Mouse (Mus musculus) kidney, postnatal 0 days (tissue): ENCODE measurements around the gene Ppp3cb. TPM values are rescaled to one million over a fixed set of nuclear protein-coding genes. Genes with fewer than 3 reads are reported as not detected.
A peak's percentile ranks its signal among the peaks of the same experiment; 100 is the strongest.

Experiments used
- ATAC-seq: fragments of 200-750 bp; cut with Nextera tagmentation; replicated peaks from 2 replicates; pipeline ENCODE4 v1.8.0; 2017; ENCODE audit warnings: low read depth, moderate number of reproducible peaks, moderate TSS enrichment, moderate library complexity; ENCODE audit not compliant: low FRiP score
- DNase-seq: peaks from one replicate; pipeline ENCODE4 v3.0.0-alpha.2; 2016; ENCODE audit warnings: low spot score
- H3K27ac ChIP-seq: fragments of 300-500 bp; sonication (generic); 2 replicates; pipeline ENCODE4 v1.5.1; 2014; ENCODE audit warnings: mild to moderate bottlenecking
- H3K27me3 ChIP-seq: fragments of 300-500 bp; sonication (generic); 2 replicates; pipeline ENCODE4 v1.6.1; 2014; ENCODE audit warnings: low read length, mixed read lengths; ENCODE audit not compliant: insufficient read depth
- H3K36me3 ChIP-seq: fragments of 300-500 bp; sonication (generic); 2 replicates; pipeline ENCODE4 v1.6.1; 2014; ENCODE audit warnings: low read length, mixed read lengths; ENCODE audit not compliant: insufficient read depth
- H3K4me1 ChIP-seq: fragments of 300-500 bp; sonication (generic); replicated peaks from 2 replicates; pipeline ENCODE4 v1.6.1; 2014; ENCODE audit warnings: antibody characterized with exemption, low read length, mixed read lengths; ENCODE audit not compliant: insufficient read depth
- H3K4me2 ChIP-seq: fragments of 300-500 bp; sonication (generic); 2 replicates; pipeline ENCODE4 v1.6.1; 2014; ENCODE audit warnings: mild to moderate bottlenecking, low read length, moderate library complexity, mixed read lengths
- H3K4me3 ChIP-seq: fragments of 300-500 bp; sonication (generic); replicated peaks from 2 replicates; pipeline ENCODE4 v1.5.1; 2014; ENCODE audit warnings: low read depth, low read length
- H3K9ac ChIP-seq: fragments of 300-500 bp; sonication (generic); 2 replicates; pipeline ENCODE4 v1.6.1; 2014; ENCODE audit warnings: low read depth, low read length
- H3K9me3 ChIP-seq: fragments of 300-500 bp; sonication (generic); replicated peaks from 2 replicates; pipeline ENCODE4 v1.6.1; 2016; ENCODE audit warnings: low read length, inconsistent platforms, mixed read lengths
- CTCF ChIP-seq: IDR thresholded peaks from 2 replicates; pipeline ENCODE4 v1.5.1; 2016; ENCODE audit warnings: antibody characterized with exemption, low read depth, mild to moderate bottlenecking, moderate library complexity
- WGBS: fragments of 180-500 bp; shearing (Covaris S2); extraction: QIAGEN DNeasy Blood & Tissue Kit; methylation state at CpG from one replicate; pipeline ENCODE4 v1.1.7; 2014; 5-methylcytosine and 5-hydroxymethylcytosine counted together
- polyA plus RNA-seq: library from polyadenylated mRNA; unstranded; fragments of >200 nt; fragmentation: Nextera tagmentation; extraction: Ambion mirVana; gene quantifications from 2 replicates; pipeline ENCODE4 v1.2.1, GENCODE M21; 2015

Gene Ppp3cb
- polyA plus RNA-seq, 1 experiment from 2014 or later: 36.4 TPM

DNA sequence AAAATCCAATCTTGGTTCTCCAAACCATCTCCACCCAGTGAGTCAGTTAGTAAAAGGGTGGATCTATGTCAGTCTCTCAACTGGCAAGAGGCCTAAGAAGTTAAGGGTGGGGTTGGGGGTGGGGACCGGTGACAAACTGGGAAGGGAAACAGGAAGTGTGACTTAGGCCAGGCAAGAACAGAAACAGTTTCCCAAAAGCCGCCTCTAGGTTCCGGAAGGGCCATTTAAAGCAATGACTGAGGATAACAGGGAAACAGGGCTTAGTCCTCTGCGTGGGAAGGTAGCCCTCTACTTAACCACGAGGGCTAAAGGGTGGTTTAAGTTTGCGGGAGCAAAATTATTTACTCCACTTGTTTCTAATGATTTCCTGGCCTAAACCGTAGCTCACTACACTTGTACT, 67.6 kb downstream of the Ppp3cb start:
- ATAC-seq (no peak), DNase-seq (peak; percentile 72)
- no peak for TF ChIP-seq CTCF
- Histone ChIP-seq H3K4me3 (peak overlapping the region; percentile 82), H3K36me3 (no peaks in the 10 kb centered on the region), H3K27me3 (no peaks in the 10 kb centered on the region), H3K9me3 (no peaks in the 10 kb centered on the region), H3K4me2 (peak overlapping the region; percentile 78), H3K4me1 (0 out of 2 replicates have a peak, but pooled peaks cover 3% of the 10 kb centered on the region), H3K27ac (peak overlapping the region; percentile 85), H3K9ac (peak overlapping the region; percentile 66)
- 5% methylated on average over 7 of the region's 7 CpGs for WGBS

GRCm38 (mm10) chr14:20478385-20478784, 68.0 kb downstream of the Ppp3cb start:
- 44% methylated on average over 3 of the region's 3 CpGs for WGBS
- TF ChIP-seq CTCF: no peak
- Histone ChIP-seq H3K4me1 (0 out of 2 replicates have a peak, but pooled peaks cover 3% of the 10 kb centered on the region), H3K36me3 (no peaks in the 10 kb centered on the region), H3K27me3 (no peaks in the 10 kb centered on the region), H3K4me2 (peak overlapping the region; percentile 78), H3K27ac (no peak overlapping the region), H3K9me3 (no peaks in the 10 kb centered on the region), H3K4me3 (peak overlapping the region; percentile 82), H3K9ac (peak overlapping the region; percentile 66; the same call in 1 of the 2 replicates)
- DNase-seq (no peak), ATAC-seq (no peak)

DNA sequence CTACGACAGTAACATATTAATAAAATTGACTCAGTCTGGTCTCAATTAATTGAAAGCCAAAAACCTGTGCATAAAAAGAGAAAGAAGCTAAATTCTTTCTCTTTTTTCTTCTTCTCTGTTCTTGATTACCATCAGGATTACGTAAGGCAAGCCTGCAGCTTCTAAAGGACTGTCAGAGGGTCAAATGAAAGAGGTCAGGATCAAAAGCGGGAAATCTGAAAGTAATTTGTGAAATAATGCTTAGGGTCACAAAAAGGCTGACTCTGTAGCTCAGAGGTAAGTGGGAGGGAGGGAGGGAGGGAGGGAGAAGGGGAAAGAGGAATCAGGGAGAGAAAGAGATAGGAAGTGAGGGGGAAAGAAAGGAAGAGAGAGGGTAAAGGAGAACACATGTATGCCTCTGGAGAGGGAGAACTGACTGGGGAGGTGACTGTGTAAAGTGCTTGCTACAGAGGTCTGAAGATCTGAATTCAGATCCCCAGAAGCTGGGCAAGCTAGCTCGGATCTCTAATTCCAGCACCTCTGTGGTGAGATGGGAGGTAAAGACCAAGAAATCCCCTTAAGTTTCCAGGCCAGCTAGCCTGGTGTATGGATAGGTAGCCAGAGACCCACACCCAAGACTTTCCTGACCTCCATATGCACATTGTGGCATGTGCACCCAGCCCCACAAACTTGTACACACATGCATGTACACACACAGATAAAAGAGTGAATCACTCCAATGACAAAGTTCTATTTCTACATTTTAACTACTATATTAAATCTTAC, 68.9 kb downstream of the Ppp3cb start:
- TF ChIP-seq CTCF: no peak
- no peaks in the 10 kb centered on the region for H3K27me3 ChIP-seq
- ATAC-seq (no peak), DNase-seq (no peak)
- H3K36me3 ChIP-seq: no peaks in the 10 kb centered on the region
- H3K4me1 ChIP-seq: 0 out of 2 replicates have a peak, but pooled peaks cover 3% of the 10 kb centered on the region
- 47% methylated on average over 4 of the region's 4 CpGs for WGBS
- no peak overlapping the region for H3K27ac ChIP-seq
- no peak overlapping the region for H3K4me3 ChIP-seq
- no peaks in the 10 kb centered on the region for H3K9me3 ChIP-seq
- H3K4me2 ChIP-seq: no peak overlapping the region
- H3K9ac ChIP-seq: no peak overlapping the region

- ATAC-seq: no peak
- peaks cover 54% of the 10 kb centered on the region for H3K36me3 ChIP-seq
- no peaks in the 10 kb centered on the region for H3K27me3 ChIP-seq
- WGBS: 82% methylated on average over 14 of the region's 14 CpGs
- no peaks in the 10 kb centered on the region for H3K4me1 ChIP-seq
- DNase-seq: no peak
- no peaks in the 10 kb centered on the region for H3K9me3 ChIP-seq
- TF ChIP-seq CTCF: no peak
- H3K9ac ChIP-seq: no peak overlapping the region
- H3K27ac ChIP-seq: no peak overlapping the region
- no peak overlapping the region for H3K4me3 ChIP-seq
- no peak overlapping the region for H3K4me2 ChIP-seq
These were observed 86.2 kb downstream of the Ppp3cb start for GRCm38 (mm10) chr14:20460216-20460615.

DNA sequence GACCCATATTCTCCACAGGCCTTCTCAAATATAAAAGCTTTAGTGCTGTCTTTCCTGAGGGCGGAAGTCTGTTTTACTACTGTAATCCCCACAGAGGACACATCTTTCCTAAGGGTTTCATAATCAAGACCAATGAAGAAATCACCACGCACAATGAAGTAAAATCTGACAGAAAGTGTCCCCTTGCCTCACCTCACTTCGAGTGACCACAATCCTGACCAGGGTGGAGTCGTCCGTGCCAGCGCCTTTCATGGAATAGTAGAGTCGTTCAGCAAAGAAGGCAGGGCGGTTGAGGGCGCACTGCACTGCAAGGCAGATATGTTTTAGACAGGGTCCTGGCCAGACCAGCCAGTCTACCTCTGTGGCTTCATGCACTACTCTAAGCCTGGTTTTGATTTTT, 88.0 kb downstream of the Ppp3cb start:
- Histone ChIP-seq H3K4me2 (no peak overlapping the region), H3K27me3 (no peaks in the 10 kb centered on the region), H3K4me1 (no peaks in the 10 kb centered on the region), H3K9me3 (no peaks in the 10 kb centered on the region), H3K4me3 (no peak overlapping the region), H3K27ac (no peak overlapping the region), H3K36me3 (peaks cover 42% of the 10 kb centered on the region), H3K9ac (no peak overlapping the region)
- DNase-seq (no peak), ATAC-seq (no peak)
- TF ChIP-seq CTCF: no peak
- 95% methylated on average over 9 of the region's 9 CpGs for WGBS

- Histone ChIP-seq H3K9ac (no peak overlapping the region), H3K27me3 (no peaks in the 10 kb centered on the region), H3K4me2 (no peak overlapping the region), H3K9me3 (no peaks in the 10 kb centered on the region), H3K4me1 (no peaks in the 10 kb centered on the region), H3K27ac (no peak overlapping the region), H3K36me3 (0 out of 2 replicates have a peak, but pooled peaks cover 3% of the 10 kb centered on the region), H3K4me3 (no peak overlapping the region)
- DNase-seq (no peak), ATAC-seq (no peak)
- TF ChIP-seq CTCF: no peak
- 90% methylated on average over 5 of the region's 5 CpGs for WGBS
These were observed 93.4 kb downstream of the Ppp3cb start for GRCm38 (mm10) chr14:20452929-20453328.
